Mouse (Mus musculus) lung, postnatal 0 days (tissue): ENCODE results near the gene Cenpm. TPM values are rescaled to one million over a fixed set of nuclear protein-coding genes. Genes with fewer than 3 reads are reported as not detected.

Experiments used
- ATAC-seq: fragments of 200-750 bp; cut with Nextera tagmentation; 2 replicates; pipeline ENCODE4 v1.8.0; 2017; ENCODE audit warnings: moderate library complexity
- DNase-seq: peaks from one replicate; pipeline ENCODE4 v3.0.0-alpha.2; 2016; ENCODE audit warnings: low spot score
- H3K27ac ChIP-seq: fragments of 300-500 bp; sonication (generic); 2 replicates; pipeline ENCODE4 v1.5.1; 2014; ENCODE audit warnings: antibody characterized with exemption, mild to moderate bottlenecking, low read length, mixed read lengths
- H3K27me3 ChIP-seq: fragments of 300-500 bp; sonication (generic); replicated peaks from 2 replicates; pipeline ENCODE4 v1.6.1; 2014; ENCODE audit warnings: low read length, mixed read lengths; ENCODE audit not compliant: insufficient read depth
- H3K36me3 ChIP-seq: fragments of 300-500 bp; sonication (generic); 2 replicates; pipeline ENCODE4 v1.6.1; 2014; ENCODE audit warnings: low read length, mixed read lengths; ENCODE audit not compliant: insufficient read depth
- H3K4me1 ChIP-seq: fragments of 300-500 bp; sonication (generic); 2 replicates; pipeline ENCODE4 v1.6.1; 2014; ENCODE audit warnings: antibody characterized with exemption, low read depth, low read length, mixed read lengths; ENCODE audit not compliant: insufficient read depth
- H3K4me2 ChIP-seq: fragments of 300-500 bp; sonication (generic); replicated peaks from 2 replicates; pipeline ENCODE4 v1.6.1; 2014; ENCODE audit warnings: low read depth, mild to moderate bottlenecking, low read length, moderate library complexity, mixed read lengths
- H3K4me3 ChIP-seq: fragments of 300-500 bp; sonication (generic); 2 replicates; pipeline ENCODE4 v1.5.1; 2014; ENCODE audit warnings: low read depth, low read length
- H3K9ac ChIP-seq: fragments of 300-500 bp; sonication (generic); replicated peaks from 2 replicates; pipeline ENCODE4 v1.6.1; 2014; ENCODE audit warnings: low read depth, mild to moderate bottlenecking
- H3K9me3 ChIP-seq: fragments of 300-500 bp; sonication (generic); 2 replicates; pipeline ENCODE4 v1.6.1; 2016; ENCODE audit warnings: low read length, mixed read lengths
- CTCF ChIP-seq: IDR thresholded peaks from 2 replicates; pipeline ENCODE4 v1.5.1; 2016; ENCODE audit warnings: antibody characterized with exemption, mild to moderate bottlenecking
- EP300 ChIP-seq: IDR thresholded peaks from 2 replicates; pipeline ENCODE4 v1.6.1; 2016; ENCODE audit warnings: antibody characterized with exemption, mild to moderate bottlenecking, control low read depth
- WGBS: fragments of 180-500 bp; shearing (Covaris S2); extraction: QIAGEN DNeasy Blood & Tissue Kit; methylation state at CpG from one replicate; pipeline ENCODE4 v1.1.7; 2014; 5-methylcytosine and 5-hydroxymethylcytosine counted together
- polyA plus RNA-seq: library from polyadenylated mRNA; unstranded; fragments of >200 nt; fragmentation: Nextera tagmentation; extraction: Ambion mirVana; gene quantifications from 2 replicates; pipeline ENCODE4 v1.2.1, GENCODE M21; 2015

Gene Cenpm
- polyA plus RNA-seq, 1 experiment from 2014 or later = 3.9 TPM

DNA sequence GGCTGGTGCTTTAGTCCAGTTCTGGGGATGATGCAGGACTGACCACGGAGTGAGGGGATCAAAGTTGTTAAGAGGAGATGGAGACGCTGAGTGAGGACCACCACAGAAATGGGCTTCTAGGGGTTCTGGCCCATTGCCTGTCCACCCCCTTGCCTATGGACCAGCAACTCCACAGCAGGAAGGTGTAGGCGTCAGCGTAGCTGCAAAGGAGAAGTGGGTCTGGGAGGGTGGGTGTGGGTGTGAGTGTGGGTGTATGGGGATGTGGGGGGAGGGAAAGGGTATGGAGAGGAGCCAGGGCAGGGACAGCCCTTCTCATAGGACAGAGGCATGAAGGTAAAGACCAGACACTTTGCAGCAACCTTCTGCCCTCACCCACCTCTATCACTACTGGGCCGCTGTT lies 18.8 kb downstream of the Cenpm start:
- Histone ChIP-seq H3K4me2 (no peak overlapping the region), H3K4me3 (no peak overlapping the region), H3K27ac (no peak overlapping the region), H3K9me3 (no peaks in the 10 kb centered on the region), H3K36me3 (no peaks in the 10 kb centered on the region), H3K27me3 (0 out of 2 replicates have a peak, but pooled peaks cover 10% of the 10 kb centered on the region), H3K4me1 (no peaks in the 10 kb centered on the region), H3K9ac (no peak overlapping the region)
- TF ChIP-seq EP300 (no peak), CTCF (no peak)
- DNase-seq (no peak), ATAC-seq (no peak)
- WGBS = 85% methylated on average over 5 of the region's 5 CpGs

DNA sequence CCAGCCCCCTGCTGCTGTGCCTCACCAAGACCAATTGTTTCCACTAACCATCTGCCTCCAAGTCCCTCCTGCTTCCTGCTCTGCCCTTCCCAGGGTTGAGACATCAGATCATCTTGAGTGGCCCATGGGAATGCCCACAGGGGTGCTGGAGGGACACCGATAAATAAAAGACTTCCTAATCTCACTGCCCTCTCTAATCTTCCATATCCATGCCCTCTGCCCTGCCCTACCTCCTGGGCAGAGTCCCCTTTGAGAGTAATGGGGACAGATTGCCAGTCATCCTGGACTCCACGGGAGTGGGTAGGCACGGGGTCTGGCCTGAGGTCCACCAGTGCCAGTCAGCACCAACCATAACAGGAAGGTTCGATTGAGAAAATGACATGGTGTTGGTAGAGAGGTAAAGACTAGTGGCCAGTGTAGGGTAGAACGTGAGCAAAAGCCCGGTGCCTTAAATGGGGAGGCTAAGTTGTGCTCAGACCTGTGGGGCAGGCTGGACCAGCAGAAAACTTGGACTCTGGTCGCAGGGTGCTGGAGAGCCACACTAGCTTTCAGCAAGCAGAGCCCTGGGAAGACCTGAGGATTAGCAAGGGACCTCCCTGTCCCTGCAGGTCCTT lies 19.8 kb downstream of the Cenpm start:
- H3K27me3 ChIP-seq = 0 out of 2 replicates have a peak, but pooled peaks cover 10% of the 10 kb centered on the region
- no peaks in the 10 kb centered on the region for H3K9me3 ChIP-seq
- H3K27ac ChIP-seq = no peak overlapping the region
- WGBS = 36% methylated on average over 7 of the region's 7 CpGs
- TF ChIP-seq CTCF (no peak), EP300 (no peak)
- no peak for DNase-seq
- no peaks in the 10 kb centered on the region for H3K36me3 ChIP-seq
- H3K4me3 ChIP-seq = peak overlapping the region; percentile 30; the same call in 1 of the 2 replicates
- H3K9ac ChIP-seq = no peak overlapping the region
- no peaks in the 10 kb centered on the region for H3K4me1 ChIP-seq
- ATAC-seq = no peak
- H3K4me2 ChIP-seq = peak overlapping the region; percentile 55; the same call in 1 of the 2 replicates

- no peak for DNase-seq
- no peak within 1 kb of the TSS for H3K27ac ChIP-seq
- H3K9ac ChIP-seq = no peak within 1 kb of the TSS
- no peaks in the 10 kb centered on the region for H3K36me3 ChIP-seq
- no peaks in the 10 kb centered on the region for H3K4me1 ChIP-seq
- TF ChIP-seq CTCF (no peak), EP300 (no peak)
- no peaks in the 10 kb centered on the region for H3K9me3 ChIP-seq
- peak; percentile 28; the same call in 1 of the 2 replicates for ATAC-seq
- 2% methylated on average over 39 of the region's 44 CpGs for WGBS
- peak within 1 kb of the TSS; percentile 55 for H3K4me2 ChIP-seq
- H3K27me3 ChIP-seq = 0 out of 2 replicates have a peak, but pooled peaks cover 10% of the 10 kb centered on the region
- H3K4me3 ChIP-seq = peak within 1 kb of the TSS; percentile 30
Measured at GRCm38 (mm10) chr15:82223657-82224601, 20.6 kb downstream of the Cenpm start, which contains the start of gene Tnfrsf13c. TSS of gene Tnfrsf13c (minus strand) at chr15:82224369.

DNA sequence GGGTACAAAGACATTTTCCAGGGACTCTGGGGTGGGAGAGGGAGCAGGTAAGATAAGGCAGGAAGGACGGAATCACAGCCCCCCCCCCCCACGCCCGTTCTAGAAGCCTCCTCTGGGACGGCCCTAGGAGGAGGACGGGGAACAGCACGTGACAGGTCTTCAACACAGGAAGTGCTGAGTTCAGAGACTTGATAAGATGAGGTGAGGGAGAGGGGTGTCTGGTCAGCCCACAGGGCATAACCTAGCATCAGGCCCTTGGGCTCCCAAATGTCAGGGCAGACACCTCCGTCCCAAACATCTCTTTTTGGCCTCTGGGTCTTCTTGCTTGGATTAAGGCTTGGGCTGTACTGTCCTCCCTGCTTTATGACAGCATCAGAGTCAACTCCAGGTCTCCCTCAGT lies 21.3 kb downstream of the Cenpm start:
- WGBS = 19% methylated on average over 6 of the region's 7 CpGs
- Histone ChIP-seq H3K9ac (no peak overlapping the region), H3K4me3 (no peak overlapping the region), H3K27me3 (0 out of 2 replicates have a peak, but pooled peaks cover 10% of the 10 kb centered on the region), H3K9me3 (no peaks in the 10 kb centered on the region), H3K36me3 (no peaks in the 10 kb centered on the region), H3K27ac (no peak overlapping the region), H3K4me2 (no peak overlapping the region), H3K4me1 (no peaks in the 10 kb centered on the region)
- DNase-seq (no peak), ATAC-seq (no peak)
- TF ChIP-seq EP300 (no peak), CTCF (no peak)

- Histone ChIP-seq H3K9me3 (no peaks in the 10 kb centered on the region), H3K4me1 (no peaks in the 10 kb centered on the region), H3K27ac (no peak overlapping the region), H3K36me3 (no peaks in the 10 kb centered on the region), H3K4me2 (no peak overlapping the region), H3K27me3 (peaks cover 14% of the 10 kb centered on the region; the same call in 1 of the 2 replicates), H3K4me3 (no peak overlapping the region), H3K9ac (no peak overlapping the region)
- WGBS = 69% methylated on average over 14 of the region's 14 CpGs
- no peak for DNase-seq
- TF ChIP-seq CTCF = no peak
- TF ChIP-seq EP300 = no peak
- no peak for ATAC-seq
Measured at GRCm38 (mm10) chr15:82221104-82221860, 23.3 kb downstream of the Cenpm start.
